8 mouse cellular contexts compared by ENCODE assay signal in genomic region chr3:27371725-27372650, GRCm38 (mm10). TPM values are rescaled to one million over a fixed set of nuclear protein-coding genes. Genes with fewer than 3 reads are reported as not detected.
DNase-seq lines count a peak whose midpoint lies in the region; ATAC-seq and TF ChIP-seq lines count a peak whose summit lies in the region.
"Had no signal": no experiment of that assay in that cellular context is flagged by ENCODE, and none has a peak within 500 bp of the region (broad histone marks: within the 10 kb centered on the region; RNA-seq: fewer than 3 reads in every experiment).

No protein-coding gene starts in this region.

- 2% methylated on average over 74 of the region's 77 CpGs for WGBS in lung, postnatal 0 days
- WGBS in forebrain, embryonic 10.5 days, result under 1% methylated on average over 77 of the region's 77 CpGs
- 2% methylated on average over 77 of the region's 77 CpGs for WGBS in limb, embryonic 12.5 days
- WGBS in stomach, embryonic 15.5 days, result 3% methylated on average over 77 of the region's 77 CpGs

- no peaks in the 10 kb centered on the region for H3K9me3 ChIP-seq in lung, postnatal 0 days (ENCODE audit: low read length)
- H3K9me3 ChIP-seq in forebrain, embryonic 10.5 days, result no peaks in the 10 kb centered on the region
- no peaks in the 10 kb centered on the region for H3K9me3 ChIP-seq in limb, embryonic 12.5 days
- H3K9me3 ChIP-seq in stomach, embryonic 15.5 days, result no peaks in the 10 kb centered on the region
- H3K9me3 ChIP-seq: liver, embryonic 13.5 days had no signal

- H3K27ac ChIP-seq in lung, postnatal 0 days (ENCODE audit: low read length), result no peak overlapping the region
- no peak overlapping the region for H3K27ac ChIP-seq in forebrain, embryonic 10.5 days
- no peak overlapping the region for H3K27ac ChIP-seq in limb, embryonic 12.5 days
- no peak overlapping the region for H3K27ac ChIP-seq in stomach, embryonic 15.5 days
- no peak overlapping the region for H3K27ac ChIP-seq in gastrocnemius, adult 2 months
- H3K27ac ChIP-seq: liver, embryonic 13.5 days had no signal

- no peaks in the 10 kb centered on the region for H3K36me3 ChIP-seq in lung, postnatal 0 days (ENCODE audit: insufficient read depth, low read length)
- no peaks in the 10 kb centered on the region for H3K36me3 ChIP-seq in forebrain, embryonic 10.5 days (replicated peaks)
- no peaks in the 10 kb centered on the region for H3K36me3 ChIP-seq in limb, embryonic 12.5 days
- no peaks in the 10 kb centered on the region for H3K36me3 ChIP-seq in stomach, embryonic 15.5 days
- H3K36me3 ChIP-seq: liver, embryonic 13.5 days had no signal

- no peak overlapping the region for H3K9ac ChIP-seq in lung, postnatal 0 days (replicated peaks; ENCODE audit: low read depth)
- no peak overlapping the region; the same call in 1 of the 2 replicates for H3K9ac ChIP-seq in limb, embryonic 12.5 days (replicated peaks)
- no peak overlapping the region for H3K9ac ChIP-seq in stomach, embryonic 15.5 days
- H3K9ac ChIP-seq: liver, embryonic 13.5 days had no signal

- H3K4me1 ChIP-seq in lung, postnatal 0 days (ENCODE audit: insufficient read depth, low read depth, low read length), result no peaks in the 10 kb centered on the region
- H3K4me1 ChIP-seq in forebrain, embryonic 10.5 days, result peaks cover 17% of the 10 kb centered on the region
- H3K4me1 ChIP-seq in limb, embryonic 12.5 days (replicated peaks), result peaks cover 5% of the 10 kb centered on the region
- 0 out of 2 replicates have a peak, but pooled peaks cover 8% of the 10 kb centered on the region for H3K4me1 ChIP-seq in stomach, embryonic 15.5 days
- H3K4me1 ChIP-seq: liver, embryonic 13.5 days had no signal

- intact Hi-C loops in gastrocnemius, adult 2 months (cut with DNase I), result no loop called here

- no peak for TF ChIP-seq CTCF in lung, postnatal 0 days (IDR thresholded peaks at IDR 0.05)
- no peak for TF ChIP-seq CTCF in gastrocnemius, adult 2 months (IDR thresholded peaks at IDR 0.05)

- no peak for TF ChIP-seq EP300 in lung, postnatal 0 days (IDR thresholded peaks at IDR 0.05)

- peaks cover 24% of the 10 kb centered on the region for H3K27me3 ChIP-seq in lung, postnatal 0 days (replicated peaks; ENCODE audit: insufficient read depth, low read length)
- peaks cover 70% of the 10 kb centered on the region for H3K27me3 ChIP-seq in forebrain, embryonic 10.5 days (ENCODE audit: poor library complexity, severe bottlenecking)
- H3K27me3 ChIP-seq in limb, embryonic 12.5 days, result peaks cover 64% of the 10 kb centered on the region
- peaks cover 32% of the 10 kb centered on the region for H3K27me3 ChIP-seq in stomach, embryonic 15.5 days (replicated peaks)

- ATAC-seq in lung, postnatal 0 days, result no peak
- ATAC-seq in limb, embryonic 12.5 days (ENCODE audit: insufficient number of reproducible peaks, insufficient read depth, low FRiP score, low TSS enrichment, low read depth), result no peak
- no peak for ATAC-seq in stomach, embryonic 15.5 days (ENCODE audit: insufficient read depth, low FRiP score, low read depth)

- DNase-seq in lung, postnatal 0 days (ENCODE audit: low spot score), result no peak
- no peak for DNase-seq in lung, postnatal 14 days
- DNase-seq in forebrain, embryonic 10.5 days (ENCODE audit: extremely low spot score, low spot score), result no peak
- DNase-seq in gastrocnemius, adult 2 months, result no peak
- no peak for DNase-seq in kidney, adult 11 months
- DNase-seq: liver, embryonic 13.5 days had no signal

- H3K4me3 ChIP-seq in lung, postnatal 0 days (ENCODE audit: low read depth, low read length), result 0 out of 2 replicates have a peak overlapping the region, but pooled peaks have one; percentile 8
- peak overlapping the region; percentile 47 for H3K4me3 ChIP-seq in forebrain, embryonic 10.5 days
- H3K4me3 ChIP-seq in limb, embryonic 12.5 days (replicated peaks), result peak overlapping the region; percentile 21
- peak overlapping the region; percentile 19; the same call in 1 of the 2 replicates for H3K4me3 ChIP-seq in stomach, embryonic 15.5 days (replicated peaks)
- no peak overlapping the region for H3K4me3 ChIP-seq in gastrocnemius, adult 2 months
- H3K4me3 ChIP-seq: liver, embryonic 13.5 days had no signal

- peak overlapping the region; percentile 30; the same call in 1 of the 2 replicates for H3K4me2 ChIP-seq in lung, postnatal 0 days (replicated peaks; ENCODE audit: low read depth, low read length)
- H3K4me2 ChIP-seq in limb, embryonic 12.5 days, result peak overlapping the region; percentile 45
- peak overlapping the region; percentile 40 for H3K4me2 ChIP-seq in stomach, embryonic 15.5 days
- H3K4me2 ChIP-seq: liver, embryonic 13.5 days had no signal

RNA-seq across cellular contexts. Expression of gene Ghsr, which starts 0.8 kb away (rescaled TPM):
- polyA plus RNA-seq in lung, postnatal 0 days (2015; fragmentation: Nextera tagmentation; extraction: Ambion mirVana), result not detected in 2 replicates
- 0.04 TPM in 1 of 2 replicates, not detected in the other for polyA plus RNA-seq in forebrain, embryonic 10.5 days (2016; fragmentation: Nextera tagmentation; extraction: Ambion mirVana)
- polyA plus RNA-seq in limb, embryonic 12.5 days (2016; fragmentation: Nextera tagmentation; extraction: Ambion mirVana), result not detected in 2 replicates
- 0.04 TPM in 1 of 2 replicates, not detected in the other for polyA plus RNA-seq in stomach, embryonic 15.5 days (2015; fragmentation: Nextera tagmentation; extraction: Ambion mirVana)
- total RNA-seq in gastrocnemius, adult 2 months (2021), result not detected
- polyA plus RNA-seq: liver, embryonic 13.5 days had no signal

RNA-seq across cellular contexts. Expression of gene Tnfsf10, which starts 55.2 kb away (rescaled TPM):
- 8.1 and 10.5 TPM in 2 replicates for polyA plus RNA-seq in lung, postnatal 0 days (2015; fragmentation: Nextera tagmentation; extraction: Ambion mirVana)
- polyA plus RNA-seq in forebrain, embryonic 10.5 days (2016; fragmentation: Nextera tagmentation; extraction: Ambion mirVana), result not detected in 2 replicates
- 0.05 TPM in 2 replicates for polyA plus RNA-seq in limb, embryonic 12.5 days (2016; fragmentation: Nextera tagmentation; extraction: Ambion mirVana)
- polyA plus RNA-seq in stomach, embryonic 15.5 days (2015; fragmentation: Nextera tagmentation; extraction: Ambion mirVana), result 0.54 and 0.61 TPM in 2 replicates
- total RNA-seq in gastrocnemius, adult 2 months (2021), result 10 to 100 TPM in 1 of 2 experiments, 1 to 10 TPM in 1; 3.7 to 15.2 TPM
